Mouse (Mus musculus): ENCODE data around the gene Slc44a3. TPM values are rescaled to one million over a fixed set of nuclear protein-coding genes. Genes with fewer than 3 reads are reported as not detected.

Slc44a3 gene
- polyA plus RNA-seq, 1 experiment: 5.1 TPM

DNA sequence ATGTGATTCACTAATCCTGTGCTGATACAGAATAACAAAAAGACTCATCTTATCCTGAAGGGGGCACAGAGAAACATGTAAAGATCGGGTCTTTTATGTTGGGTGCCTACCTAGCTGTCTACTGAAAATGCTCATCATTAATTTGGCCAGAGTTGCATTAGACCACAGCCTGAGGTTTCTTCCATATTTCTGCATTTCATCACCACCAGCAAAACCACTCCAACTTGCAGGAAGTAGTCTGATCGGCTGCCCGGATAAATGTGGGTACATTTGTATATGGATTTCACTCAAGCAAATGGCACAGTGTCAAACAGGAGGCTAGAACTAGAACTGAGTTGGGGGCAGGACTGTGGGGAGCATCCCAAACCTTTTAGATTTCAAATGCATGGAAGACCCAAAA lies 11.1 kb downstream of the Slc44a3 start:
- Histone ChIP-seq H3K36me3 (ENCODE audit: control insufficient read depth, insufficient read depth, low read length, poor library complexity, severe bottlenecking) (no peaks in the 10 kb centered on the region), H3K4me1 (ENCODE audit: control insufficient read depth, insufficient read depth, low read length) (peaks cover 3% of the 10 kb centered on the region), H3K27me3 (ENCODE audit: control insufficient read depth, insufficient read depth, low read length, poor library complexity, severe bottlenecking) (no peaks in the 10 kb centered on the region), H3K27ac (ENCODE audit: insufficient read depth, low read length) (no peak overlapping the region), H3K4me3 (ENCODE audit: low read depth, low read length) (no peak overlapping the region), H3K9me3 (replicated peaks; ENCODE audit: control insufficient read depth, insufficient read depth, low read length, poor library complexity, severe bottlenecking) (no peaks in the 10 kb centered on the region; the same call in 1 of the 2 replicates), H3K9ac (ENCODE audit: low read depth, poor library complexity, severe bottlenecking) (no peak overlapping the region)
- TF ChIP-seq CTCF (IDR thresholded peaks at IDR 0.05; ENCODE audit: low read depth, low read length) (no peak), POLR2A (IDR thresholded peaks at IDR 0.05; ENCODE audit: insufficient read depth, low read length) (no peak), EP300 (IDR thresholded peaks at IDR 0.05; ENCODE audit: insufficient read depth, low read depth, low read length) (no peak)

DNA sequence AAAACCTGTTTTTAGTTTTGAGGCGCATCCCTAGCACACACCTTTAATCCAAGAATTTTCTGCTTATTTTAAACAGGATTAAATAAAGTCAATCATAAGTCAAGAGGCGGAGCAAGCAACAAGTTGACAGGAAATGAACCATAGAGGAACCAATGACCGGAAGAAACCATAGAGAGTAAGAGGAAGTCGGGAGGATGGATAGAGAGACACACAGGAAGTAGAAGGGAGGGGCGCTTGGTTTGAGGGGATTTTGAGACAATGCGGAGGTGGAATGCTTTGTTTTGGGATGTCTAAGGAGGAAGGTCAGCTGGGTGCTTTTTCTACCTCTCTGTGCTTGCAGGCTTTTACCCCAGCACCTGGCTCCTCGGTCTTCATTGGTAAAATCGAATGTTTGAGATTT lies 15.2 kb downstream of the Slc44a3 start:
- Histone ChIP-seq H3K27ac (ENCODE audit: insufficient read depth, low read length) (no peak overlapping the region), H3K9me3 (replicated peaks; ENCODE audit: control insufficient read depth, insufficient read depth, low read length, poor library complexity, severe bottlenecking) (no peaks in the 10 kb centered on the region; the same call in 1 of the 2 replicates), H3K27me3 (ENCODE audit: control insufficient read depth, insufficient read depth, low read length, poor library complexity, severe bottlenecking) (no peaks in the 10 kb centered on the region), H3K36me3 (ENCODE audit: control insufficient read depth, insufficient read depth, low read length, poor library complexity, severe bottlenecking) (no peaks in the 10 kb centered on the region), H3K4me3 (ENCODE audit: low read depth, low read length) (no peak overlapping the region), H3K9ac (ENCODE audit: low read depth, poor library complexity, severe bottlenecking) (no peak overlapping the region), H3K4me1 (ENCODE audit: control insufficient read depth, insufficient read depth, low read length) (peaks cover 1% of the 10 kb centered on the region)
- no peak for TF ChIP-seq POLR2A (IDR thresholded peaks at IDR 0.05; ENCODE audit: insufficient read depth, low read length)
- no peak for TF ChIP-seq CTCF (IDR thresholded peaks at IDR 0.05; ENCODE audit: low read depth, low read length)
- no peak for TF ChIP-seq EP300 (IDR thresholded peaks at IDR 0.05; ENCODE audit: insufficient read depth, low read depth, low read length)

- Histone ChIP-seq H3K9ac (ENCODE audit: low read depth, poor library complexity, severe bottlenecking) (no peak overlapping the region), H3K9me3 (replicated peaks; ENCODE audit: control insufficient read depth, insufficient read depth, low read length, poor library complexity, severe bottlenecking) (no peaks in the 10 kb centered on the region), H3K36me3 (ENCODE audit: control insufficient read depth, insufficient read depth, low read length, poor library complexity, severe bottlenecking) (no peaks in the 10 kb centered on the region), H3K27me3 (ENCODE audit: control insufficient read depth, insufficient read depth, low read length, poor library complexity, severe bottlenecking) (no peaks in the 10 kb centered on the region), H3K27ac (ENCODE audit: insufficient read depth, low read length) (no peak overlapping the region), H3K4me3 (ENCODE audit: low read depth, low read length) (no peak overlapping the region), H3K4me1 (ENCODE audit: control insufficient read depth, insufficient read depth, low read length) (no peaks in the 10 kb centered on the region)
- no peak for TF ChIP-seq EP300 (IDR thresholded peaks at IDR 0.05; ENCODE audit: insufficient read depth, low read depth, low read length)
- TF ChIP-seq POLR2A (IDR thresholded peaks at IDR 0.05; ENCODE audit: insufficient read depth, low read length): no peak
- no peak for TF ChIP-seq CTCF (IDR thresholded peaks at IDR 0.05; ENCODE audit: low read depth, low read length)
Measured at GRCm38 (mm10) chr3:121509141-121509540, 23.1 kb downstream of the Slc44a3 start.

DNA sequence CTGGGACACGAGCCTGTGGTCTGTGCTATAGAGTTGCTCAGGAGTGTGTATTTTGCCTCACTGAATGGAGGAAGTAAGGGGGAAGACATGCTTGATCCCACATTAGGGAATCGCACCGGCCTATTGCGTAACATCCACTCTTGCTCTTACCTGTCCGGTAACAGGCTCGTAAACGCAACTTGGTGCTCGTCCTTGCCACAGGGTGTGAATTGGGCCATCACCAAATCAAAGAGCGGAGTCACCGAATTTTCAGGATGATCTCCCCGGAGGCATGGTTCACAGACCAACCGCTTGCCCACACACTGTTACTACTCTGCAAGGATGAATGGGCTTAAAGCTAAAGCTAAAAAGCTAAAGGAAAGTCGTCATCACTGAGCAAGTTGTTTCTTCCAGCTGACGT lies 24.5 kb downstream of the Slc44a3 start:
- Histone ChIP-seq H3K27ac (ENCODE audit: insufficient read depth, low read length) (no peak overlapping the region), H3K36me3 (ENCODE audit: control insufficient read depth, insufficient read depth, low read length, poor library complexity, severe bottlenecking) (no peaks in the 10 kb centered on the region), H3K27me3 (ENCODE audit: control insufficient read depth, insufficient read depth, low read length, poor library complexity, severe bottlenecking) (no peaks in the 10 kb centered on the region), H3K4me1 (ENCODE audit: control insufficient read depth, insufficient read depth, low read length) (no peaks in the 10 kb centered on the region), H3K4me3 (ENCODE audit: low read depth, low read length) (no peak overlapping the region), H3K9ac (ENCODE audit: low read depth, poor library complexity, severe bottlenecking) (no peak overlapping the region), H3K9me3 (replicated peaks; ENCODE audit: control insufficient read depth, insufficient read depth, low read length, poor library complexity, severe bottlenecking) (no peaks in the 10 kb centered on the region)
- TF ChIP-seq POLR2A (IDR thresholded peaks at IDR 0.05; ENCODE audit: insufficient read depth, low read length) (no peak), EP300 (IDR thresholded peaks at IDR 0.05; ENCODE audit: insufficient read depth, low read depth, low read length) (no peak), CTCF (IDR thresholded peaks at IDR 0.05; ENCODE audit: low read depth, low read length) (no peak)

- Histone ChIP-seq H3K9me3 (replicated peaks; ENCODE audit: control insufficient read depth, insufficient read depth, low read length, poor library complexity, severe bottlenecking) (no peaks in the 10 kb centered on the region), H3K4me3 (ENCODE audit: low read depth, low read length) (no peak overlapping the region), H3K27me3 (ENCODE audit: control insufficient read depth, insufficient read depth, low read length, poor library complexity, severe bottlenecking) (no peaks in the 10 kb centered on the region), H3K27ac (ENCODE audit: insufficient read depth, low read length) (no peak overlapping the region), H3K9ac (ENCODE audit: low read depth, poor library complexity, severe bottlenecking) (no peak overlapping the region), H3K4me1 (ENCODE audit: control insufficient read depth, insufficient read depth, low read length) (no peaks in the 10 kb centered on the region), H3K36me3 (ENCODE audit: control insufficient read depth, insufficient read depth, low read length, poor library complexity, severe bottlenecking) (no peaks in the 10 kb centered on the region)
- TF ChIP-seq CTCF (IDR thresholded peaks at IDR 0.05; ENCODE audit: low read depth, low read length) (no peak), EP300 (IDR thresholded peaks at IDR 0.05; ENCODE audit: insufficient read depth, low read depth, low read length) (no peak), POLR2A (IDR thresholded peaks at IDR 0.05; ENCODE audit: insufficient read depth, low read length) (no peak)
Measured at GRCm38 (mm10) chr3:121506756-121507155, 25.4 kb downstream of the Slc44a3 start.

- Histone ChIP-seq H3K4me3 (ENCODE audit: low read depth, low read length) (no peak overlapping the region), H3K9ac (ENCODE audit: low read depth, poor library complexity, severe bottlenecking) (no peak overlapping the region), H3K36me3 (ENCODE audit: control insufficient read depth, insufficient read depth, low read length, poor library complexity, severe bottlenecking) (no peaks in the 10 kb centered on the region), H3K27ac (ENCODE audit: insufficient read depth, low read length) (no peak overlapping the region), H3K27me3 (ENCODE audit: control insufficient read depth, insufficient read depth, low read length, poor library complexity, severe bottlenecking) (no peaks in the 10 kb centered on the region), H3K9me3 (replicated peaks; ENCODE audit: control insufficient read depth, insufficient read depth, low read length, poor library complexity, severe bottlenecking) (no peaks in the 10 kb centered on the region), H3K4me1 (ENCODE audit: control insufficient read depth, insufficient read depth, low read length) (no peaks in the 10 kb centered on the region)
- TF ChIP-seq EP300 (IDR thresholded peaks at IDR 0.05; ENCODE audit: insufficient read depth, low read depth, low read length) (no peak), POLR2A (IDR thresholded peaks at IDR 0.05; ENCODE audit: insufficient read depth, low read length) (no peak), CTCF (IDR thresholded peaks at IDR 0.05; ENCODE audit: low read depth, low read length) (no peak)
Measured at GRCm38 (mm10) chr3:121506175-121506574, 26.0 kb downstream of the Slc44a3 start.
